Mouse (Mus musculus) lung, embryonic 16.5 days (tissue): ENCODE data around the gene Pdss2. TPM values are rescaled to one million over a fixed set of nuclear protein-coding genes. Genes with fewer than 3 reads are reported as not detected.
A peak's percentile ranks its signal among the peaks of the same experiment; 100 is the strongest.

Experiments
- ATAC-seq: fragments of 200-750 bp; cut with Nextera tagmentation; 2 replicates; pipeline ENCODE4 v1.8.0; 2017; ENCODE audit warnings: low read depth, mild to moderate bottlenecking, moderate library complexity
- H3K27ac ChIP-seq: fragments of 300-500 bp; sonication (generic); 2 replicates; pipeline ENCODE4 v1.5.1; 2014; ENCODE audit warnings: mild to moderate bottlenecking, control low read depth, low read length
- H3K27me3 ChIP-seq: fragments of 300-500 bp; sonication (generic); 2 replicates; pipeline ENCODE4 v1.6.1; 2014; ENCODE audit warnings: low read depth, low read length, mixed read lengths; ENCODE audit not compliant: control insufficient read depth, insufficient read depth
- H3K36me3 ChIP-seq: fragments of 300-500 bp; sonication (generic); 2 replicates; pipeline ENCODE4 v1.6.1; 2014; ENCODE audit warnings: low read length; ENCODE audit not compliant: control insufficient read depth, insufficient read depth
- H3K4me1 ChIP-seq: fragments of 300-500 bp; sonication (generic); replicated peaks from 2 replicates; pipeline ENCODE4 v1.6.1; 2014; ENCODE audit warnings: low read length, mixed read lengths; ENCODE audit not compliant: control insufficient read depth, insufficient read depth
- H3K4me2 ChIP-seq: fragments of 300-500 bp; sonication (generic); 2 replicates; pipeline ENCODE4 v1.6.1; 2014; ENCODE audit warnings: low read depth, low read length, control low read depth
- H3K4me3 ChIP-seq: fragments of 300-500 bp; sonication (generic); 2 replicates; pipeline ENCODE4 v1.5.1; 2014; ENCODE audit warnings: mild to moderate bottlenecking, low read length, control low read depth
- H3K9ac ChIP-seq: fragments of 300-500 bp; sonication (generic); 2 replicates; pipeline ENCODE4 v1.6.1; 2014; ENCODE audit warnings: low read length, control low read depth
- H3K9me3 ChIP-seq: fragments of 300-500 bp; sonication (generic); 2 replicates; pipeline ENCODE4 v1.6.1; 2016; ENCODE audit warnings: low read length; ENCODE audit not compliant: control insufficient read depth
- WGBS: fragments of 180-500 bp; shearing (Covaris S2); extraction: QIAGEN DNeasy Blood & Tissue Kit; methylation state at CpG from one replicate; pipeline ENCODE4 v1.1.7; 2014; 5-methylcytosine and 5-hydroxymethylcytosine counted together
- polyA plus RNA-seq: library from polyadenylated mRNA; unstranded; fragments of >200 nt; fragmentation: Nextera tagmentation; extraction: Ambion mirVana; gene quantifications from 2 replicates; pipeline ENCODE4 v1.2.1, GENCODE M21; 2015

The Pdss2 gene
- 9.7 and 10.0 TPM in 2 replicates for polyA plus RNA-seq

GRCm38 (mm10) chr10:43220910-43221625 is at the start of gene Pdss2:
Gene Pdss2 (plus strand): TSS chr10:43221486.
- ATAC-seq = peak; percentile 100
- H3K36me3 ChIP-seq = no peaks in the 10 kb centered on the region
- no peaks in the 10 kb centered on the region for H3K27me3 ChIP-seq
- H3K27ac ChIP-seq = peak within 1 kb of the TSS; percentile 89
- peak within 1 kb of the TSS; percentile 80 for H3K4me2 ChIP-seq
- H3K4me3 ChIP-seq = peak within 1 kb of the TSS; percentile 90
- peaks cover 8% of the 10 kb centered on the region for H3K4me1 ChIP-seq
- H3K9me3 ChIP-seq = no peaks in the 10 kb centered on the region
- H3K9ac ChIP-seq = peak within 1 kb of the TSS; percentile 89
- WGBS = under 1% methylated on average over 50 of the region's 50 CpGs

DNA sequence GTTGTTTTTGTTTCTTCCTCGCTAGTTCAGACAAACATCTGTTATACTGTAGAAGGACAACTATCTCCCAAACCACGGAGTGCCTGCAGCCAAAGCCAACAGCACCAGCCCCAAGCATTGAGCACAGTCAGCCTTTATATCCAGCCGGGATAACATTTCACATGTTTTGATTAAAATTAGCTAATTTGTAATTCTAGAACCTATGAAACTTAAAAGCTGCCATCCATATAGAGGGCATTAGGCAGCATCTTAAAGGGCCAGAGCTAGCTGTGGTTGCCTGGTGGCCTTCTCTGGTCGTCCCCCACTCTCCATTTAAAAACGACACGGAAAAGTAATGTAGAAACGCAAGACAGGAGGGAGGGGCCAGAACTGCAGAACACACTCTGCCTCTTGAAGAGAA is 49.2 kb upstream of the Pdss2 start:
- Histone ChIP-seq H3K36me3 (no peaks in the 10 kb centered on the region), H3K4me1 (peaks cover 14% of the 10 kb centered on the region), H3K4me2 (no peak overlapping the region), H3K27me3 (peaks cover 56% of the 10 kb centered on the region), H3K9ac (no peak overlapping the region), H3K27ac (no peak overlapping the region), H3K4me3 (no peak overlapping the region), H3K9me3 (no peaks in the 10 kb centered on the region)
- 13% methylated on average over 7 of the region's 7 CpGs for WGBS
- no peak for ATAC-seq

GRCm38 (mm10) chr10:43172554-43172953 is 48.7 kb upstream of the Pdss2 start:
- peak overlapping the region; percentile 99 for H3K4me2 ChIP-seq
- peak overlapping the region; percentile 74 for H3K4me3 ChIP-seq
- H3K36me3 ChIP-seq = no peaks in the 10 kb centered on the region
- ATAC-seq = no peak
- 6% methylated on average over 8 of the region's 8 CpGs for WGBS
- H3K9ac ChIP-seq = no peak overlapping the region
- H3K4me1 ChIP-seq = peaks cover 14% of the 10 kb centered on the region
- H3K27me3 ChIP-seq = peaks cover 56% of the 10 kb centered on the region
- H3K27ac ChIP-seq = no peak overlapping the region
- H3K9me3 ChIP-seq = no peaks in the 10 kb centered on the region

DNA sequence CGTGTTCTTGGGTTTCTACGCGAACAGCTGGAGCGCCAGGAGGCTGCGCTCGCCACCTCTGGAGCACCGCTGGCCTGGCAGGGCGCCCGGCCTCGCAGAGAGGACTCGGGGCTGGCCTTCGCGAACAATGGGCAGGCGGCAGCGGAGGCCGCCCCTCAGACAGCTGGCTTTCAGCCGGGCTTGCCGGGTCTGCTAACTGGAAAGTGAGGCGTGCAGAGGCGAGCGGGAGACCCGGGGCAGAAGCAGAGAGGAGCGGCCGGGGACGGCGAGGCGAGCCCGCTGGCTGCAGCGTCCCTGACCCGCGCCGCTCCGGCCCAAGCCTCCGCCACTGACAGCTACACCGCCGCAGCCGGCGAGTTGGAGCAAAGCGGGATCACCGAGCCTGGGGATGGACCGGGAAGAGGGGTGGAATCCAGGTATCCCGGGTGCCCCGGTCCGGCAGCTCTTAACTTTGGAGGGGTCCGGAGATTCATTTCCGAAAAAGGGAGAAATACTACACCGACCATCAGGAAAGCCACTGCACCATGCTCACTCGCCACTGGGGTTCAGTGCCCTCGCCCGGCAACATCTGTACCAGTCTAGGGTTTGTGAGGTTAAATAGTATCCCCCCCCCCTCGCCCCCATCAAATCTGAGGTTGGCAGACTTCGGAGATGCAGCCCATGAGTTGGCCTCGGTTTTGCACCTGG is 48.0 kb upstream of the Pdss2 start:
- WGBS = under 1% methylated on average over 52 of the region's 53 CpGs
- Histone ChIP-seq H3K27me3 (peaks cover 56% of the 10 kb centered on the region), H3K27ac (no peak overlapping the region), H3K4me3 (peak overlapping the region; percentile 74), H3K9ac (peak overlapping the region; percentile 67), H3K4me2 (peak overlapping the region; percentile 99), H3K4me1 (peaks cover 14% of the 10 kb centered on the region), H3K9me3 (no peaks in the 10 kb centered on the region), H3K36me3 (no peaks in the 10 kb centered on the region)
- ATAC-seq = peak; percentile 74

DNA sequence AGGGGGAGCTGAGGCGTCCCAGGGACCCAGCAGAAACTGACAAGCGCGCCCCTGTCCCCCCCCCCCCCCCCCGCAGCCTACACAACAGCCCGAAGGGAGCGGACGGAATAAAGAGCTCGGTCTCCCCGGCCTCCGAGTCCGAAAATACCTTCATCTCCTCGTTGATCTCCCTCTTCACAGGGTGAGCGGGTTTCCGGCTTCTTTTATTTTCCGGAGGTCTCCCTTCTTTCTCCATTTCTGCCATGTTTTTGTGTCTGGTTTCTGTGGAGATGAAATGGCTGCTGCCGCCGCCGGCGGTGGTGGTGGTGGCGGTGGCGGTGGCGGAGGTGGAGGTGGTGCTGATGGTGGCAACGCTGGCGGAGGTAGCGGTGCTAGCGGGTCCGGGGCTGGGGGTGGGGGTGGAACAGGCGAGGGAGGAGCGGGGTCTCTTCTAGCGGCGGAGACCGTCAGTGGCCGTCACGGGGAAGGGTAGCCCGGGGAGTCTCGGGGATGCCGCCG is 47.4 kb upstream of the Pdss2 start:
- Histone ChIP-seq H3K4me3 (peak overlapping the region; percentile 74), H3K4me1 (peaks cover 14% of the 10 kb centered on the region), H3K36me3 (no peaks in the 10 kb centered on the region), H3K27ac (no peak overlapping the region), H3K9me3 (no peaks in the 10 kb centered on the region), H3K4me2 (peak overlapping the region; percentile 99), H3K9ac (peak overlapping the region; percentile 67), H3K27me3 (peaks cover 56% of the 10 kb centered on the region)
- no peak for ATAC-seq
- 0% methylated on average over 34 of the region's 38 CpGs for WGBS

GRCm38 (mm10) chr10:43174326-43175155 is 46.7 kb upstream of the Pdss2 start, which contains the start of the genes Sobp and 9030612E09Rik:
Gene Sobp (minus strand): TSS chr10:43174530.
Gene 9030612E09Rik (plus strand): TSS chr10:43174704.
- Histone ChIP-seq H3K27ac (no peak within 1 kb of the TSS), H3K27me3 (peaks cover 52% of the 10 kb centered on the region), H3K4me3 (peak within 1 kb of the TSS; percentile 74), H3K9ac (peak within 1 kb of the TSS; percentile 67), H3K36me3 (no peaks in the 10 kb centered on the region), H3K9me3 (no peaks in the 10 kb centered on the region), H3K4me1 (peaks cover 14% of the 10 kb centered on the region), H3K4me2 (peak within 1 kb of the TSS; percentile 99)
- WGBS = under 1% methylated on average over 43 of the region's 91 CpGs
- ATAC-seq = peak; percentile 70

DNA sequence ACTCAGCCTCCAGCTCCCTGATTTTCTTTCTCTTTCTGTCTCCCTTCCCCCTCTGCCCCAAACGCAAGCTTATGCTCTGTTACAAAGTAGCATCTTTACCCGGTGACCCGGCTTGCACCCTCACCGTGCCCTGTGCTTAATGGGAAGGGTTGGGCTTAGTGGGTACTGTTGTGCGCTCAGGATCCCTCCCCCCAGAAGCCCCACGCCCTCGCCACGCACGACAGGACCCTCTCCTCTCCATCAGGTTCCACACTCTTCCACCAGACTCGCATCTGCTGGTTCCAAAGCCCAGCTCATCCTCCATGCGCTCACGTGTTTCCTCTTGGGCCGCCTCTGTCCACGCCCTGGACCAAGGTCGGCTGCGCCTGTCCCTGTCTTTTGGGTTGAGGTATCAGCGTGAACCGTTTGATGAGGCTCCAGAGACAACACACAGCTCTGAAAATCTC is 46.1 kb upstream of the Pdss2 start:
- Histone ChIP-seq H3K27me3 (peaks cover 51% of the 10 kb centered on the region), H3K9me3 (no peaks in the 10 kb centered on the region), H3K4me1 (peaks cover 14% of the 10 kb centered on the region), H3K27ac (no peak overlapping the region), H3K9ac (peak overlapping the region; percentile 67; the same call in 1 of the 2 replicates), H3K4me3 (peak overlapping the region; percentile 74), H3K36me3 (no peaks in the 10 kb centered on the region), H3K4me2 (peak overlapping the region; percentile 99)
- under 1% methylated on average over 18 of the region's 18 CpGs for WGBS
- ATAC-seq = 0 out of 2 replicates have a peak, but pooled peaks have one; percentile 6

GRCm38 (mm10) chr10:43180313-43180912 is 40.9 kb upstream of the Pdss2 start:
- Histone ChIP-seq H3K27ac (no peak overlapping the region), H3K27me3 (peaks cover 14% of the 10 kb centered on the region), H3K4me3 (no peak overlapping the region), H3K9me3 (no peaks in the 10 kb centered on the region), H3K9ac (no peak overlapping the region), H3K4me2 (no peak overlapping the region), H3K36me3 (no peaks in the 10 kb centered on the region), H3K4me1 (no peaks in the 10 kb centered on the region)
- ATAC-seq = no peak
- WGBS = 37% methylated on average over 5 of the region's 5 CpGs
